Mouse (Mus musculus) heart, adult 11 months (tissue): ENCODE results near the gene 0610040J01Rik.
"Not testable (repeated sequence)": the region's sequence is repeated elsewhere in the genome, so short reads cannot be mapped to it uniquely, and the experiment has no call there.

Experiments used
- DNase-seq: peaks from one replicate; pipeline ENCODE4 v3.0.0; 2022

The 0610040J01Rik gene

GRCm38 (mm10) chr5:63831054-63831453 is 18.9 kb downstream of the 0610040J01Rik start:
- DNase-seq, result no peak

- no peak for DNase-seq
These were observed 21.8 kb downstream of the 0610040J01Rik start for GRCm38 (mm10) chr5:63833955-63834354.

GRCm38 (mm10) chr5:63834435-63834834 is 22.3 kb downstream of the 0610040J01Rik start:
- no peak for DNase-seq

- DNase-seq, result peak; percentile 90
These were observed 25.0 kb downstream of the 0610040J01Rik start for GRCm38 (mm10) chr5:63837115-63837514.

- DNase-seq, result no peak
These were observed 25.7 kb downstream of the 0610040J01Rik start for GRCm38 (mm10) chr5:63837851-63838250.

GRCm38 (mm10) chr5:63839801-63840416 is 27.7 kb downstream of the 0610040J01Rik start:
- no peak for DNase-seq

- DNase-seq, result no peak
These were observed 34.9 kb downstream of the 0610040J01Rik start for GRCm38 (mm10) chr5:63847080-63847479.

- no peak for DNase-seq
These were observed 35.5 kb downstream of the 0610040J01Rik start for GRCm38 (mm10) chr5:63847541-63848226.

GRCm38 (mm10) chr5:63858901-63859300 is 46.7 kb downstream of the 0610040J01Rik start:
- peak; percentile 92 for DNase-seq

GRCm38 (mm10) chr5:63867421-63867820 is 55.3 kb downstream of the 0610040J01Rik start:
- DNase-seq, result no peak

- no peak for DNase-seq
These were observed 60.2 kb downstream of the 0610040J01Rik start for GRCm38 (mm10) chr5:63872176-63872932.

- peak; percentile 91 for DNase-seq
These were observed 62.7 kb downstream of the 0610040J01Rik start for GRCm38 (mm10) chr5:63874880-63875279.

GRCm38 (mm10) chr5:63876081-63876480 is 63.9 kb downstream of the 0610040J01Rik start:
- DNase-seq, result no peak

GRCm38 (mm10) chr5:63879026-63879425 is 66.9 kb downstream of the 0610040J01Rik start:
- DNase-seq, result no peak

- DNase-seq, result peak; percentile 61
These were observed 74.1 kb downstream of the 0610040J01Rik start for GRCm38 (mm10) chr5:63886292-63886691.

- peak; percentile 82 for DNase-seq
These were observed 74.5 kb downstream of the 0610040J01Rik start for GRCm38 (mm10) chr5:63886709-63887108.

GRCm38 (mm10) chr5:63887111-63887510 is 74.9 kb downstream of the 0610040J01Rik start:
- DNase-seq, result no peak

- no peak for DNase-seq
These were observed 79.1 kb downstream of the 0610040J01Rik start for GRCm38 (mm10) chr5:63891241-63891640.

- peak; percentile 76 for DNase-seq
These were observed 79.7 kb downstream of the 0610040J01Rik start for GRCm38 (mm10) chr5:63891912-63892311.

- DNase-seq, result not testable (repeated sequence)
These were observed 85.0 kb downstream of the 0610040J01Rik start for GRCm38 (mm10) chr5:63897001-63897819.

- no peak for DNase-seq
These were observed 85.6 kb downstream of the 0610040J01Rik start for GRCm38 (mm10) chr5:63897820-63898110.

GRCm38 (mm10) chr5:63903329-63903728 is 91.2 kb downstream of the 0610040J01Rik start:
- no peak for DNase-seq
